Mouse (Mus musculus): ENCODE measurements at regions not wholly inside any gene's neighbourhood (a gene's known extent, or its start where the extent isn't known, plus 50 kb on each side); places are given as distances from the start of the nearest gene placed in this dataset.
"Not testable (repeated sequence)": the region's sequence is repeated elsewhere in the genome, so short reads cannot be mapped to it uniquely, and the experiment has no call there.

DNA sequence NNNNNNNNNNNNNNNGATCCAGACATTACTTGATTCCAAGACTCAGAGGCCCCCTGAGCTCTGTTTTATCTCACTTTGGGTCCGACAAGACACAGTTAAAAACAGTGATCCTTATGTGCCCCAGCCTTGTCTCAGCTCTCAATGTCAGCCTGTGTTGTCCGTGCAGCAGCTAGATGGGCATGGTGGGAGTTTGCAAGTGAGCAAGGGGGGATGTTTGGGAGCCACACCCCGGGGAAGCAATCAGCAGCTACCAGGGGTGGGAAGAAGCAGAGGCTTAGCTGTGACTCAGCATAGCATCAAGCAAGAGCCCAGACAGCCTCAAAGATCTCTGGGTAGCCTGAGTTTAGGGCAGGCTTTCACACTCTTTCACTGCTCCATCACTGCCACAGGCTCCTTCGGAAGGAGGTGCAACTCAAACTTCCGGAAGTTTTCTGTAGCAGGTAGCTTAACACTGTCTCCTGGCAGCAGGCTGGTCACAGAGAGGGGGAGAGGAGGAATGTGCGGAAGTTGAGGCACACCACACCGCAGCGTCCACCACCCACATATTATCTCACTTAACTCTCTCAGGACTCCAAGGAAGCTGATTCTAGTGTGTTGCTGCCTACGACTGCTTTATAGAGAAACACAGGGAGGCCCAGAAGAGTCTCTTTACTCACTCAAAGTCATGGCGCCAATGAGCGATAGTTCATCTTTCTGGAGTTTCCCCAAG is 80.2 kb upstream of the Defb33 start:
- DNase-seq: not testable (repeated sequence)

DNA sequence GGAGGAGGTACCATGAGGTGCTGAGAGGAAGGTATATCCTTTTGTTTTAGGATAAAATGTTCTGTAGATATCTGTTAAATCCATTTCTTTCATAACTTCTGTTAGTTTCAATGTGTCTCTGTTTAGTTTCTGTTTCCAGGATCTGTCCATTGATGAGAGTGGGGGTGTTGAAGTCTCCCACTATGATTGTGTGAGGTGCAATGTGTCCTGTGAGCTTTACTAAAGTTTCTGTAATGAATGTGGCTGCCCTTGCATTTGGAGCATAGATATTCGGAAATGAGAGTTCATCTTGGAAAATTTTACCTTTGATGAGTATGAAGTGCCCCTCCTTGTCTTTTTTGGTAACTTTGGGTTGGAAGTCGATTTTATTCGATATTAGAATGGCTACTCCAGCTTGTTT is 79.0 kb upstream of the Defb33 start:
- DNase-seq: peak; percentile 6

DNA sequence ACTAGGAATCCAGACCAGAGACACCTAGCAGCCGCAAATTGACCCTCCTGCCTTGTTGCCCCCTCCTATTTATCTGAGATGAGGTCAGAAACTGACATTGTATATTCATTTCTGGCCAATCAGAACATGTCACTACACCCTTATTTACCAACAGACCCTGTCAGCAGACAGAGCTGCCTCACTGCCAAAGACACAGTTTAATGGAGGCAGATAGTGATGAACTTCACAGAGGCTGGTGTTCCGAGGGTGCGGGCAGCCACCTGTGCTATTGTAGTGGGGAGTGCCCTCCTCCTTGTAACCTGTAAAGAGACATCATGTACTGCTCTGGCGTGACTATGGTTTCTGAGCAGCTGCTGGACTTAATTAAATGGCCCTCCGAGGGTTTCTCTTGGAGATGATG is 70.0 kb upstream of the Defb33 start:
- peak; percentile 15 for DNase-seq

DNA sequence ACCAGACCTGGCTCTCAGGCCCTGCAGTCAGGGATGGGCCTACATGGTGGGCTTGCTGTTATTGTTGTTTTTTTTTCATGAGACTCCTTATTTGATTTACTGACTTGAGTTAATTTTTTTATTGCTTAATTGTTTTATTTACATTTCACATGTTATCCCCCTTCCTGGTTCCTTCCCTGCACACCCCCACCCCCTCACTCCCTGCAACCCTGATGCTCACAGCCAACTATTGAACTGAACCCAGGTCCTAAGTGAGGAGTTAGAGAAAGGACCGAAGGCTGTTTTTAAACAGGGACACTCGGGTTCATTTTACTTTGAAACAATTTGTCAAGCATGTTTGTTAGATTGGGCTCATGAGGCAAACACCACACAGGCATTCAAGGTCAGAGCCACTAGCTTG is 69.2 kb upstream of the Defb33 start:
- not testable (repeated sequence) for DNase-seq

DNA sequence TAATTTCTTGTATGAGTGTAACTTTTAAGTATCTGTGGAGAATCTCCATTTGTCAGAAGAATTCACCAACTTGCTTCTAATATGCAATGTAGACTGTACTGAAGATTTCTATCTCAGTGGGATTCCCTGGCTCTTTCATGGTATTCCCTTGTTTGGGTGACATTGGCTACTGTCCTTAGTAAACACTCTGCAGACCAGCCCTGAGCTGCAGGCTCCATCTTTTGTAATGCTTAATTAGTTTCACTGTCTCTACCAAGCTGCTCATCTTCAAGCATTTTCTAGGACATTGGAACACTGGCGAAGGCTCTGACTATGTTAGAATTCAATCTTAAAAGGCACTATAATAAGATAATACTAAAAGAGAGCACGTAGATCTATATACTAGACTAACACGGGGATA is 53.0 kb upstream of the Defb33 start:
- DNase-seq: not testable (repeated sequence)

Data from thymus, postnatal 25 days (tissue).